Mouse (Mus musculus): ENCODE measurements around the gene Pkd1.

The Pkd1 gene

DNA sequence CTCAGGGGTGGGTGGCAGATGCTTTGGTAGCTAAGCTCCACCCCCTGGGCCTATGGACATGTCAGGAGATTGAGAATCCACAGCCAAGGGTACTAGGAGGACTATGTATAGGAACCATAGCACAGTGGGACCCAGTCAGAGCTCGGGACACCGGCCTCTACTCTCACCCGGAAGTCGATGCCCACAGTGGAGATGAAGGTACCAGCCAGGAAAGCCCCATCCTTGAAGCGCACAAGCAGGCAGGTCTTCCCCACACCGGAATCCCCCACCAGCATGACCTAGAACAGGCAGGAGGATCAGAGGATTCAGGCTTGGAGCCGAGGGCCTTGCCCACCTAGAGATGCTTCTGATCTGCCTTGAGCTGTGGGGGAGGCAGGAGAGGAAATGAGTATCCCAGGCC, 17.6 kb upstream of the Pkd1 start:
- in situ Hi-C loops (cut with MboI; ENCODE audit: low sequenced_read_pairs) = loop anchor here (10.0 kb wide), 1 partner anchor 123 kb away; the partner anchor contains the start of genes Npw and Slc9a3r2

DNA sequence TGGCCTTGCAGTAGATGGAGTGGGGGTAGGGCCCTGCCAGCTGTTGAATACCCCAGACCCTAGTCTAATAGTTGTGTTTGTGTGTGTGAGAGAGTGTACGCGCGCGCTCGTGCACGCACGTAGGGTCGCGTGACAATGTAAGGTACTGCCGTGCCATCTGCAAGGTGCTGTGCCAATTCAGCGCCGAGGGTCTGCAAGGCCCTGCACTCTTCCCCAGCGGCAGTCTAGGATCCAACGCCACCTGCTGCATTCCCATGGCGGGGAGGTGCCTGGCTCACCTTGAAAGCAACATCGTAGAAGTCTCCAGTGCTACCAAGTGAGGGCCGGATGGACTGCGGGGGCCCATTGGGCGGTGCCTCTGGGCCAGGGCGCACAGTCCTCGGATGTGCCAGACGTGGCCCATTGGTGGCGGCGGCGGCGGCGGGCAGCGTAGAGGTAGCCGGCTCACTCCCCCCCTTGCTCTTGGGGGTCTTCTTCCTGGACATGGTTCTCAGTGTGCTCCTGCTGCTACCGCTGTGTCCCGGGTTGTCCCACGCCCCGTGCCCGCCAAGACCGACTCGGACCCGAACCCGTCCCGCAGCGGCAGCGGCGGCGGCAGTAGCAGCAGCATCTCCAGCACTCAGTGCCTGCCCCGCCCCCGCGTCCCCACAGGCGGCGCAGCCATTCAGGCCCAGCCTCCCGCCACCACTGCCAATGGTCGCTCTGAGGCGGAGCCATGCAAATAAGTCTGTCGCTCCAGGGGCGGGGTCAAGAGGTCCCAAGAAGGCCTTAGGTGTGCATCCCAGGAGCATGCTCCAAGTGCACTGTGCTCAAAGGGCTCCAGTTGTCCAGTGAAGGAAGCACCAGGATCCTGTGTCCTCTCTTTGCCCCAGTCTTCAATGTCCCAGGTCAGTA, 16.3 kb upstream of the Pkd1 start:
- in situ Hi-C loops (cut with MboI; ENCODE audit: low sequenced_read_pairs) = loop anchor here (10.0 kb wide), 1 partner anchor 121 kb away; the partner anchor contains the start of genes Npw and Slc9a3r2

DNA sequence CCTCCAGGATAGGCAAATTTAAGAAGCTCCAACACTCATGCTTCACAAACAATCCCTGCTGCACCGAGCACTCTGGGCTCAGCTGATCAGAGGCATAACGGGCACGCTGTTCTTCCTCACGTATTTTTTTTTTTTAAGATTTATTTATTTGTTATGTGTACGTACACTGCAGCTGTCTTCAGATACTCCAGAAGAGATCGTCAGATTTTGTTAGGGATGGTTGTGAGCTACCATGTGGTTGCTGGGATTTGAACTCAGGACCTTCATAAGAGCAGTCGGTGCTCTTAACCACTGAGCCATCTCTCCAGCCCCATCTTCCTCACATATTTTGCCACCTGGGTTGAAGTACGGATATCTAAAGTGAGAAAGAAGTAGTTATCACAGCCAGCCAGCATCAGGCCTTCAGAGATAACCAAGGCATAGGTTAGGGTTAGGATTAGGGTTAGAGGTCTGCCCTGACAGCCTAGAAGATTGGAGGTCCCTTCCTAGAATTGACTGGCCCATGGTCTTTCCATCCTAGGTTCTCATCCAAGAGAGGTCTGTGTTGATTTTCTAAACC, 15.4 kb upstream of the Pkd1 start, which contains the start of gene Rab26:
Gene Rab26 (minus strand): TSS at position 51 of the 559 bp plus-strand sequence.
- in situ Hi-C loops (cut with MboI; ENCODE audit: low sequenced_read_pairs) = loop anchor here (10.0 kb wide), 1 partner anchor 121 kb away; the partner anchor contains the start of genes Npw and Slc9a3r2

DNA sequence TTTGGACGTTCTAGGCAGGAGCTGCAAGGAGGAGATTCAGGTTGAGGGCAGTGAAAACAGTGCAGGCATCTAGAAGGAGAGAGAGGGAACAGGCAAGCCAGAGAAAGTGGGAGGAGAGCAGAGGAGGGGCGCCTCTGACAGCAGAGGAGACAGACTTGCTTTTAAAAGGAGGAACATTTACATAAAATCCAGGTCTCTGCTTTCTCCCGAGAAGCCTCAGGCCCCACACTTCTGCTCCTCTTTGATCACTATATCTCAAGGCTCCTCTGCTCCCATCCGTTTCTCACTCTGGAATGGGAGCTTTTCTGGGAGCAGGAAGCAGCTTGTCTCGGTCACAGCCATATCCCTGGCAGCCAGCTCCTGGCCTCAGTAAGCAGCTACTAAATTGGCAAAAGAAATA, 14.3 kb upstream of the Pkd1 start:
- in situ Hi-C loops (cut with MboI; ENCODE audit: low sequenced_read_pairs) = loop anchor here (10.0 kb wide), 1 partner anchor 120 kb away; the partner anchor contains the start of genes Npw and Slc9a3r2

DNA sequence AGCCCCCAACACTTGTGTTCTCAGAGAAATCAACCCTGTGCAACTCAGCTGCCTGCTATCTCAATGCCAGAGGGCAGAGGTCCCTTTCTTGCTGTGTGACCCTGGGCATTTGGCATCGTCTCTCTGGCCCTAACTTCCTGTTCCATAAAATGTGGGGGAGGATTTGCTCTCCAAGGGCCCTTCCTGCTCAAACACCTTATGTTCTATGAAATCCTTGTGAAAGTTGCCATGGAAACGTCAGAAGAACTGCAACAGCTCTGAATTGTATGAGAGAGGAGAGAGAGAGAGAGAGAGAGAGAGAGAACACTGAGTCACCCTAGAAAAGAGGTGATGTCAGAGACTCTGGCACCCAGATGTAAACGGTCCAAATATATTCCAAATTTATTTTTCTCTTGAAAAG, 12.1 kb upstream of the Pkd1 start:
- in situ Hi-C loops (cut with MboI; ENCODE audit: low sequenced_read_pairs) = loop anchor here (10.0 kb wide), 1 partner anchor 117 kb away; the partner anchor contains the start of genes Npw and Slc9a3r2

DNA sequence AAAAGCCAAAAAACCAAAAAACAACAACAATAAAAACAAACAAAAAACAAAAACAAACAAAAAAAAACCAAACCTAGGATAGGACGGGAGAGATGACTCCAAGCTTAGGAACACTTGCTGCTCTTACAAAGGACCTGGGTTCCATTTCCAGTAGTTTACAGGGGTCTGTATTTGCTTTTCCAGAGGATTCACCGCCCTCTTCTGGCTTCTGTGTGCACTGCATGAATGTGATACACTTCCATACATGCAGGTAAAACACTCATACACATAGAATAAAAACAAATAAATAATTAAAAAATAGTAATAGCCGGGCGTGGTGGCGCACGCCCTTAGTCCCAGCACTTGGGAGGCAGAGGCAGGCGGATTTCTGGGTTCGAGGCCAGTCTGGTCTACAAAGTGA, 10.7 kb upstream of the Pkd1 start:
- in situ Hi-C loops (cut with MboI; ENCODE audit: low sequenced_read_pairs) = loop anchor here (10.0 kb wide), 1 partner anchor 116 kb away; the partner anchor contains the start of genes Npw and Slc9a3r2

DNA sequence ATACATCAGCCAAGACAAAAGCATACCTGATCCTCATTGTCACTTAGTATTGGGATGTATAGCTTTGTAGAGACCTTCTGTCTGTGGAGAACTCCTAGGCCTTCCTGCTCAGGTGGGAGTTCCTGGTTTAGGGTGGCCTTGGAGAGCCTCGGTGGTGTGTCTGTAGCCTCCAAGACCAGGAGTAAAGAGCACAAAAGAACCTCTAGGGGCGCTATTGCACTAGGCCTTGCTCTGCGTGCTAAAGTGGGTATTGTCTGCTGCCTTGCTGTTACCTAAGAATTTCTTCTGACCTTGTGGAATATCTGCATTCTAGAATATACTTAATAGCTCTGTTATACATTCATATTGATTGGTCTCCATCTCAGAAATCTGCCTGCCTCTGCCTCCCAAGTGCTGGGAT, 9.3 kb upstream of the Pkd1 start:
- in situ Hi-C loops (cut with MboI; ENCODE audit: low sequenced_read_pairs) = no loop called here

DNA sequence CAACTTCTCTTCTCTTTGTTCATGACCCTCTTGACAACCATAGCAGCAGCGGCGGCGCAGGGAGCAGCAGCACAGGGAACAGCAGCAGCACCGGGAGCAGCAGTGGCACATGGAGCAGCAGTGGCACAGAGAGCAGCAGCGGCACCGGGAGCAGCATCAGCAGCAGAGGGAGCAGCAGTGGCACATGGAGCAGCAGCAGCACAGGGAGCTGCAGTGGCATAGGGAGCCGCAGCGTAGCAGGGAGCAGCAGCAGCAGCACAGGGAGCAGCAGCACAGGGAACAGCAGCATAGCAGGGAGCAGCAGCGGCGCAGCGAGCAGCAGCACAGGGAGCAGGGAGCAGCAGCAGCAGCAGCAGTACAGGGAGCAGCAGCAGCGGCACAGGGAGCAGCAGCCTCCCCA, 5.0 kb upstream of the Pkd1 start:
- in situ Hi-C loops (cut with MboI; ENCODE audit: low sequenced_read_pairs) = no loop called here

DNA sequence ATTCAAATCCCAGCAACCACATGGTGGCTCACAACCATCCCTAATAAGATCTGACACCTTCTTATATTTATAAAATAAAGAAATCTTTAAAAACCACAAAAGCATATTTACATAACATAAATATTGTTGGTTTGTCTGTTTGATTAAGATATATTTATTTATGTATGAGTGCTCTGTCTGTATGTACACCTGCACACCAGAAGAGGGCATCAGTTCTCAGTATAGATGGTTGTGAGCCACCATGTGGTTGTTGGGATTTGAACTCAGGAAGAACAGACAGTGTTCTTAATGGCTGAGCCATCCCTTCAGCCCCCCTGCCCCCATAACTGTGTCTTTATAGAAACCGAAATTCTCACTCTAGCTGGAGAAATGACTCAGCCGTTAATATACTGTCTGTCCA, 4.4 kb upstream of the Pkd1 start:
- in situ Hi-C loops (cut with MboI; ENCODE audit: low sequenced_read_pairs) = no loop called here

DNA sequence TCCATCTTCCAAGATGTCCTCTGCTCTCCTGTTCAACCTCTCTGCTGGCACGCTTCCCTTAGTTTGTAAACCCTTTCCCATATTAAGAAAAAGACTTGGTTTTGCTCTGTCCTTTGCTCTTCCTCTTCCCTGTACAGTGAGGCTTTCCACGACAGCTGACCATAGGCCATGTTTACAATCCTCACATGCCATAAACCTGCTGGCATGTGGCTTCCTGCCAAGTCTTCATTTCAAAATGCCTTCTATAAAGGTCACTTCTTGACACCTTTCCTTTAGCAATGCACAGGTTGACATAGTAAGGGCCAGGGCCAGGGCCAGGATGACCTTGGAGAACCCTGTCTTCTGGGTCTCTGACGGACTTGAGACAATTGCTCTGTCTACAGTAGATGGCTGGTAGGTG, 3.4 kb upstream of the Pkd1 start:
- in situ Hi-C loops (cut with MboI; ENCODE audit: low sequenced_read_pairs) = no loop called here

DNA sequence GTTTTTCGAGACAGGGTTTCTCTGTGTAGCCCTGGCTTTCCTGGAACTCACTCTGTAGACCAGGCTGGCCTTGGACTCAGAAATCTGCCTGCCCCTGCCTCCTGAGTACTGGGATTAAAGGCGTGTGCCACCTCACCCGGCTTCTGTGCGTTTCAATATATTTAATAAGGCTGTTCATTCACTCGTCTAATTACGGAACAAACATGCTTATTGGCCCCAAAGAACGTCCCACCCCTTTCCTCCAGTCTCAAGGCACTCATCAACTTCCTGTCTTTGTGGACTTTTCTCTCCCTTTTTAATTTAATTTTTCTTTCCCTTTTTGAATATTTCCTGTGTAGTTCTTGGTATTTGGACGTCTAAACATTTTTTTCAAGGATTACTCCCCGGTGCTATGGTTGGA, 1.2 kb upstream of the Pkd1 start:
- in situ Hi-C loops (cut with MboI; ENCODE audit: low sequenced_read_pairs) = no loop called here

DNA sequence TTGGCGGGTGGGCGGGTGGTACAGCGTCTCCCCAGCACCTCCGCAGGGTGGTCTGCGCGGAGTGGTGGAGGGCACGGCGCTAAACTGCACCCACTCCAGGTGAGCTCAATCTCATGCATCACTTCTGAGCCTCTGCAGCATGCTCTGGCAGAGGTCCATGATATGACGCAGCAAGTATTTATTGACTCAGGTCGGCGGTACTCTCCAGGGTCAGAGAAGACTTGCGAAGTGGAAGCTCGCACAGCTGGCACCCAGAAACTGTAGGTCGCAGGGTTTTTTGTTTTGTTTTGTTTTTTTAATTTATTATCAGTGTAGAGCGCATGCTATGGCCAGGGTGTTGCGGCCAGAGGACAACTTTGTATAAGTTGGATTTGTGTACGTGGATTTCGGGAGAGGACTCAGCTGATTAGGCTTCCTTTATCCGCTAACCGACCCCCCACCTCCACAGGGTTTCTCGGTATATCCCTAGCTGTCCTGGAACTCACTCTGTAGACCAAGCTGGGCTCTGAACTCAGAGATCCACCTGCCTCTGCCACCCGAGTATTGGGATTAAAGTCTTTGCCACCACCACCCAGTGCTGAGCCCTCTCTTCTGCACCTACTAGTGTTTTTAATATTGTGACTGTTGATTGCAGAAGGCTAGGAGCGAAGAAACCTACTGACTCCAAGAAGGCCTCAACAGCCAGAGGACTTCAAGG, 565 bp upstream of the Pkd1 start:
- in situ Hi-C loops (cut with MboI; ENCODE audit: low sequenced_read_pairs) = no loop called here

DNA sequence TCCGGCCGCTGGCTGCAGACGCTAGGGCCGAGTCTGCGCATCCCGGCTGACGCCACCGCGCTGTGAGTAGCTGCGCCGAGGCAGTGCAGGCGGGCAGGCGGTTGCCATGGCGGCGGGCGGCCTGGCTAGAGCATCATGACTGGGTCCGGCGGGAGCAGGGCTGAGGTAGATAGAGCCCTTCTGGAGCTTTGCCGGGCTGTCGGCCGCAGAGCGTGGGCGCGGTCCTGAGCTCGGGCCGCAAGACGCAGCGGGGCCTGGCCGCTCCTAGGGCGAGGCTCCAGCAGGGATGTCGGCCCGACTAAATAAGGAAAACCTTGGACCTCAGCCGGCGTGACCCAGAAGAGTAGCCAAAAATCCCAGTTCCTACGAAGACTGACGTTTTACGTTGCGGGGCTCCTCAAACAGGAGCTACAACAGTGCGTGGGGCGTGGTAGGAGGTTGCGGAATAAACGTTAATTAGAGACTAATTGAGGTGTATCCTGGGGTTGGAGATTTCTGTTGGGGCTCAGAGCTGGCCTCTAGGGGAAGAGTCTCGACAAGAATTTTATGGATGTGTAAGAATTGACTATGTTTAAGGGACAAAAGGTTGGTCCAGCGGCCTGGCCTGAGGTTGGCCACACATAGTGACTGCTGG, 899 bp downstream of the Pkd1 start:
- in situ Hi-C loops (cut with MboI; ENCODE audit: low sequenced_read_pairs) = no loop called here

DNA sequence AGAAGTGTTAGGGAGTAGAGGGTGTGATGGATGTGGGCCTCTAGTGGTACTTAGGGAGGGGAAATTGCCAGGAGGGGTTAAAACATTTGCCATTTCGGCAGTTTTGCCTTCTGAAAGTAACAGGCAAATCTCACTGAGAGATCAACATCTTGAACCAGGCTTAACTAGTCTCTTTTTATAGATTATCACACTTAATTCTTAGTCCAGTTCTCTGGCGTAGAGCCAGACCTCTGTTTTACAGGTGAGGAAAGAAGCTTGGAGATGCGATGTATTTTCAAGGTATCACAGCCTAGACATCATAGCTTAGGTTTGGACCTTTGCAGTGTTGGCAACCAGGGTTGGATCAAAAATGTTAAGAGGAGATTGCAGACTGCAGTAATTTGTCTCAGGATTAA, 1.4 kb downstream of the Pkd1 start:
- in situ Hi-C loops (cut with MboI; ENCODE audit: low sequenced_read_pairs) = no loop called here

DNA sequence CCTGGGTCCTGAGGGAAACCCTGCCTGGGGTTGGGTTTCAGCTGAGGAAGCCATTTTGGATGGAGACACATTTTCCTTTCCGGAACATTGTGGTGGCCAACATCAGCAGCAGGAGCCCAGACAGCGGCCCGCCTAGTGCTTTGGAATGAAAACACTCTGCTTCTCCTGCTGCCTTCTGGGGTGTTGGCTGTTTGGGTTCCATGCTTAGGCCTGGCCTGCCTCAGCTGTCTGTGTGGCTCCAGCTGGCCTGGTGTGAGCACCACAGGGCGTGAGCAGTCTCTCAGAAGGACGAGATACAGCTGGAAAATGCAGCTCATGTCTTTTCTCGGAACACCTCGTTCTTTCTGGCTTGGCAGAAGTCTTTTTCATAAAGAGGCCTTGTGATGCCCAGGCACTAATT, 7.5 kb downstream of the Pkd1 start:
- in situ Hi-C loops (cut with MboI; ENCODE audit: low sequenced_read_pairs) = no loop called here

DNA sequence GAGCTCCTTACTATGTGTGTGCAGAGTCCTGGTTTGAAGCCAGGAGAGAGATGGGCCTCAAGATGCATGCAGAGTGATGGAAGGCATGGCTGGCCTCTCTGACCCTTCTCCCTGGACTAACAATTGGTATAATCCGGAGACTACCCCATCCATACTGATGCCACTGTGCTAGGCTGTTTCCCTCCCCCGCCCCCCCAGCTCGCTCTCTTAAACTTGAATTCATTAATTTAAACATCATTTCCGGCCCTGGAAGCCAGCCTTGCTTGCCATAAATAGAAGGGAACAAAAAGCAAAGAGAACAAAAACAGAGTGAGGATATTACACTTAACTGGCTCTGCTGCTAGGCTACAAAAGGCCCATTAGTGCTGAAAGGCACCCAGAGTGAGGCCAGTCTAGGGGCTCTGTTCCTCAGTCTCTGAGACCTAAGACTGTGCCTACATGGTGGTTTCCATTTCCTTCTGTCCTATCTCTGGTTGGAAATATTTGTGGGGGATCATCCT, 9.0 kb downstream of the Pkd1 start:
- in situ Hi-C loops (cut with MboI; ENCODE audit: low sequenced_read_pairs) = no loop called here

DNA sequence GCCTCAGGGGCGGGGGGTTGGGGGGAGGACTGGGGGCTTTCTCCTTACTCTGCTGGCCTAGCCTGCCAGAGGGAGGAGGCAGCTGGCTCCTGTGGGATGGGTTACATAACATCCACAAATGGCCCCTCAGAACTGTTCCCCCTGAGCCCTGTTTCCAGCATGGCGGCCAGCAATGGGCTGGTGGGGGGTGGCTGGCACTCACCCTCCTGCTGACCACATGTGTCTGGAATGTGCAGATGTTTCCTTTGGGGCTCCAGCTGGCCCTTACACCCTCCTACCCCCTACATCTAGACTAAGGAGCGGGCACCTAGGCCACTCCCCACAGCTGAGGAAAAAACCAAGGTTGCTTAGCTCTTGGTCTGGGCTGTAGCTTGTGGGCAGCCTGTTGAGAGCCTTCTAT, 9.5 kb downstream of the Pkd1 start:
- in situ Hi-C loops (cut with MboI; ENCODE audit: low sequenced_read_pairs) = no loop called here

DNA sequence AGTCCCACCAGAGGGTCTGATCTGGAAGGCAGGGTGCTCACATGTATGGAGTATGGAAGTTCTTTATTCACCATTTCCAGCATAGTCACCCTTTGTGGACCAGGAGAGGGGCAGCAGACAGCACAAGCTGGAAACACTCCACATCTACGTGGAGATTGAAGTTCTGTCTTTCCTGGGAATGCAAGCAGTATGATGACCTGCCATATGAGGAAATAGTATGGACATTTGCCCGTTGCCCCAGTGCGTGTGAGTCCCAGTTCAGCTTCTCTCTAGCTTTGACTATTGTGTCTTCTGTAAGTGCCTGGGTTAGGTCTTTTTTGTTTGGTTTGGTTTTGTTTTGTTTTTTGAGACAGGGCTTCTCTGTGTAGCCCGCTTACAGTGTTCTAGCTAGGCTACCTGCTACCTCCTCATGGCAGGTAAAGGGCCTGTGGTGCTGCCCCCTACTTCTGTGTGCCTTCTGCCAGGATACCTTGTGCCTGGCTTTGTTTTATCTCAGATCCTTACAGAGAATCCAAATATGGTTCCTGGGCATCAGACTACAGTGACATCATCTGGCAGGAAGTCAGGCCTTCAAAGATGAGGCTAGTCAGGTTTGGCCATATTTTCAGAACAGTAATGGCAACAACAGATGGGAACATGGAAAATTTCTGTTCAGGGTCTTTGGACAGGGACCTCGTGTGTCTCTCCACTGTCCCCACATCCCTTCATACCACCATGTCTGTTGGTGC, 10.8 kb downstream of the Pkd1 start:
- in situ Hi-C loops (cut with MboI; ENCODE audit: low sequenced_read_pairs) = no loop called here

DNA sequence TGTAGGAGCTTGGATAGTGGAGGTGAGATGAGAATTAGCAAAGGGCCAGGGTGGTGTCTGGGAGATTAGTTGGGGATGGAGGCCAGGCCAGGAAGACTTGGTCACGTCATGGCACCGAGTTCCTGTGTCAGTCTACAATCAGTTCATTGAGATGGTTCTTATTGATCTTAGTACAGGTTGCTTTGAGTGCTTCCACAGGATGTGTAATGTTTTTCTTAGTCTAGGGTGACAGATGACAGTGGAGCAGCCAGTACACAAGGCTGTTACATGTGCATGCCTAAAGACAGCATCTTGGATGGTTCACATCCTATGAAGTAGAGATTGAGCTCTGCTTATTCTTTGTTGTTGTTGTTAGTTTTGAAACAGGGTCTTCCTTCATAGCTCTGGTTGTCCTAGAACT, 12.0 kb downstream of the Pkd1 start:
- in situ Hi-C loops (cut with MboI; ENCODE audit: low sequenced_read_pairs) = no loop called here

DNA sequence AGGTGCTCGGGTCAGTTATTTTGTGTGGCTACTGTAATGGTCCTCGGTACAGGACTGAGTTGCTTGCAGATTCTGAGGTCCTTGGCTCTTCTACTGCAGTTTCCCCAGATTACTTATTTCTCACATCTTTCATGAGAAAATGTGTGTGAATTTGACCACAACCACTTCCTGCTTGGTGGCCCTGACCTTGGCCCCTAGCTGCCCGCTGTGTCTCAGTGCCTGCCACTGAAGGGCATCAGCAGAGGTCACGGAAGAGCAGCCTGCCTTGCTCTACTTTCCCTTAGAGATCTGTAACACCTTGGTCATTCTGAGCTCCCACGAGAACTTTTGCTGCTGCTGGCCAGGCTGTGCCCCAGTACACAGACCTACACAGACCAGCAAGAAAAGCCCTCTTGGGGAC, 14.0 kb downstream of the Pkd1 start:
- in situ Hi-C loops (cut with MboI; ENCODE audit: low sequenced_read_pairs) = no loop called here

Measured in CH12F3 (cell line).